Mouse (Mus musculus) frontal cortex, adult (tissue): ENCODE results near the gene Smndc1.
A peak's percentile ranks its signal among the peaks of the same experiment; 100 is the strongest.

Source experiments
- ATAC-seq: cut with Nextera tagmentation; 2 replicates; pipeline ENCODE4 v1.9.2; 2017; ENCODE audit warnings: mild to moderate bottlenecking, moderate library complexity, mixed read lengths; ENCODE audit not compliant: low TSS enrichment

The Smndc1 gene

GRCm38 (mm10) chr19:53343174-53343881 lies 47.0 kb downstream of the Smndc1 start:
- ATAC-seq: no peak

GRCm38 (mm10) chr19:53340423-53340822 lies 50.0 kb downstream of the Smndc1 start:
- no peak for ATAC-seq

DNA sequence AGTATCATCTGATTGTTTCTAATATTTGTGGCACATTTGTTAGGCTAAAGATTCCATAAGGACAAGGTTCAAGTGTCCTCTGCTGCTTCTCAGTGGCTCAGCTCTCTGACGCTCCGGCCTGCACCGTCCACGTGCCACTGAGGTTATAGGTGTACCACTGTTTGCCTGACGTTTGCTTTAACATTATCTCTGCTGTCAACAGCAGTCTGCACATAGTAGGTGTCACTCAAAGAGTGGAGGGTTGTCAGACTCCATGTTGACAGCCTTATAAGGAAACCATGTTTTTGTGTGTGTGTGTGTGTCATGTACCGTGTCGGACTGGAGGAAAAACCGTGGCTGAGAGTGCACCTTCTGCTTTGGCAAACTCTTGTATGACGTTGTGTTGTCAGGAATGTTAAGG lies 55.1 kb downstream of the Smndc1 start:
- ATAC-seq: no peak

GRCm38 (mm10) chr19:53333730-53334129 lies 56.6 kb downstream of the Smndc1 start:
- ATAC-seq: no peak

DNA sequence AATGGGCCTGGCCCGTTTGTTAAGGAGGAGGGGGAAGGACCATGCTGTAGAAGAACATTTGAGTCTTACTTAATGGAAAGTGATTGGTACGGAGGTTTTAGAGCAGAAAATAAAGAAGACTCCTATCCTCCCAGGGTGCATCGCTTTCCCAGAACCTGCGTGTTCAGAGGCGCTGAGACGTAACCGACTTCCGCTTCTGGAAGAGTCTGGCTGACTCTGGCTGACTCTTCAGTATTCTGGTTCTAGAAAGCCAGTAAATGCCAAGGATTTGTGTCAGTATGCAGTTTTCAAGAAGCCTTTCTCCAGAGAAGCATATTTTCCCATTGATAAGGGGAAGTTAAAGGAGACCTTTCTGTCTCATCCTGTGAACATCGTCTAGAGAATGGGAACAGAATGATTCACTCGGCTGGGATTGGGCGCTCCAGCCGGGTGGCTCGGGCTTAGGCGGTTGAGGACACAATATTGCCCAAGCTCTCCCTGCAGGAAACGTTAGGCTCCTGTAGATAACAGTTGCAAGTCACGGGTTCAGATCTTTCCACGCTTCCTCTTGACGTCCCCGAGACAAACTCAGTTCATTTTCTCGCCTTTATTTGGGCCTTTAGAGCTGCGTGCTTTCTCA lies 58.4 kb downstream of the Smndc1 start:
- ATAC-seq: no peak

DNA sequence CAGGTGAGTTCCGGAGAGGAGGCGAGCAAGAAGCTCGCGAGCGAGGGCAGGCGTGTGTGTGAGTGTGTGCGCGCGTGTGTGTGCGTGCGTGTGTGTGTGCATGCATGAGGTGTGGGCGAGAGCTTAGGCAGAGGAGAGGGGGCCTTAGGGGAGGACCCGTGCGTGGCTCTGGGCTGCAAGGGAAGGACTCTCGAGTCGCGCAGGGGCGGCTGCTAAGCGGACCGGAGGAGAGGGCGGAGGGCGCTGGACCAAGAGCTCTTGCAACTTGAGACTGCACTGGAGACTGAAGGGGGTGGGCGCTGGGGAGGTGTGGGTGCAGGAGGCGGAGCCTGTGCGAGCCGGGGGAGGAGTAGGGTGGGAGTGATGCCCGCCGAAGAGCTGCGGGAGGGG lies 60.4 kb downstream of the Smndc1 start:
- peak; percentile 32 for ATAC-seq
